Mouse (Mus musculus) heart, adult 2 months (tissue): ENCODE measurements at regions not wholly inside any gene's neighbourhood (a gene's known extent, or its start where the extent isn't known, plus 50 kb on each side); places are given as distances from the start of the nearest gene placed in this dataset.

ENCODE experiments used
- CTCF ChIP-seq: fragments of 200-600 bp; IDR thresholded peaks from 2 replicates; pipeline ENCODE4 v1.8.1; 2022; ENCODE audit warnings: antibody characterized with exemption, mild to moderate bottlenecking, moderate library complexity
- POLR2A ChIP-seq: fragments of 200-500 bp; IDR thresholded peaks from 2 replicates; pipeline ENCODE4 v1.6.1; 2011; ENCODE audit warnings: mild to moderate bottlenecking, low read depth, low read length, control low read depth; ENCODE audit not compliant: insufficient read depth

GRCm38 (mm10) chr3:9887627-9887994 is 200.3 kb upstream of the Gm9833 start:
- TF ChIP-seq POLR2A = no peak
- no peak for TF ChIP-seq CTCF
